Mouse (Mus musculus): ENCODE results near the gene Tacc3.

Tacc3 gene

GRCm38 (mm10) chr5:33722266-33723018 lies 64.5 kb downstream of the Tacc3 start:
- no peak for DNase-seq (ENCODE audit: low spot score in 2 of 2)

DNA sequence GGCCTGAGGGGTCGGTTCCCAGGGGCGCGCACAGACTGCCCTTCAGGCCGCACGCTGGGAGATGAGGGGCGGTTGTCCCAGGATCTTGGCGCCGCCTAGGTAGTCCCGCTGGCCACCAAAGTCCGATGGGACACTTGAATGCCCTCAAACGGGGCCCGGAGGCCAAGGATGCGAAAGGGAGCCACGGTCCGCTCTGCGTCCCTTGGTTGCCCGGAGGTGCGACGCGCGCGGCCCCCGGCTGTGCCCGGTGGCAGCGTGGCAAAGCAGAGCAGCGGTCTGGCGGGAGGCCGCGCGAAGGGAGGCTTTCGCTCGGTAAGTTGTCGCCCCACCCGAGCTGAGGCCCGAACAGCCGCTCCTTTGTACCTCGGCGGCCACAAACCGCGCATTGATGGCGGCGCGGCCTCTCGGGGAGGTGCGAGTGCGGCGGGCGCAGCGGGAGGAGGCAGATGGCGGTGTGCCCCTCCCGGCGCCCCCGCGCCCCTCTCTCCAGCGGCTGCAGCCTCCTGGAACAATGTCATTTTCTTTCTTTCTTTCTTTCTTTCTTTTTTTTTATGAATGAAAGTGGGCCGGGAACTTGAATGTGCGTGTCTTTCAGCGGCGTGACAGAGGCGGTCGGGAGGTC lies 65.2 kb downstream of the Tacc3 start:
- no peak for DNase-seq (ENCODE audit: low spot score in 2 of 2)

DNA sequence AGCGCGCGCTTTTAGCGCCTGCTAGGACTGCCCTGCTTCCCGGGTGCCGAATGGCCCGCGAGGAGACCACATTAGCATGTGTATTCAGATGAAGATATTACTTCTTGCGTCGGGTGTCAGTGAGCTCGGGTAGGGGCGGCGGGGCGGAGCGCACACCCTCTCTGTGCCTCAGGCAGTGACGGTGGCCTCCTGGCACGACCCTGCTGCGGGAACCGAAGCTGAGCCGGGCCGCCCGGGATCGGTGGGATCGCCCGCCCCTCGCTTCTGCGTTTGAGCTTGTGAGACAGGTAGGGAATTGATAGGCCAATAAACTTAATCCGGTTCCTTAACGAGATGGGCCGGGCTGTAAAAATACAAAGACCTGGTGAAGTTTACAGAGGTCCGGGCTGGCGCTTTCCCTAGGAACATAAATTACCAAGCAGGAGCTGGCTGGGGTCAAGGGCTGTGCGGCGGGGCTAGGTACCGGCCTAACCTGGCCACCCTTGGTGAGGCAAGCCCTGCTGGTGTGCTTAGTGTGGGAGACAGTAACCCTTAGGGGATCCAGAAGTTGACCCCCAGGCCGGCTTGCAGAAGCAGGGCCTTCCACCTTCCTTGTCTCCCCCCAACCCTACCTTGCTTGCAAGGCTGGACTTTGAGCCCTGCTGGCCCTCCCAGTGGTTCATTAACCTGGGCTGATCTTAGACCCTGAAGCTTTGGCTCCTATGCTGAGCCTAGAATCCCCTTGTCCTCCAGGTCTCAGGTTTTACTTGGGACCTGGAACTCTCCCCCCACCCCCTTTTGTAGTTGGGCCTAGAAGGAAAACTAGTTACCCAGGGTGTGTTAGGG lies 65.9 kb downstream of the Tacc3 start:
- DNase-seq (ENCODE audit: low spot score in 2 of 2): no peak

DNA sequence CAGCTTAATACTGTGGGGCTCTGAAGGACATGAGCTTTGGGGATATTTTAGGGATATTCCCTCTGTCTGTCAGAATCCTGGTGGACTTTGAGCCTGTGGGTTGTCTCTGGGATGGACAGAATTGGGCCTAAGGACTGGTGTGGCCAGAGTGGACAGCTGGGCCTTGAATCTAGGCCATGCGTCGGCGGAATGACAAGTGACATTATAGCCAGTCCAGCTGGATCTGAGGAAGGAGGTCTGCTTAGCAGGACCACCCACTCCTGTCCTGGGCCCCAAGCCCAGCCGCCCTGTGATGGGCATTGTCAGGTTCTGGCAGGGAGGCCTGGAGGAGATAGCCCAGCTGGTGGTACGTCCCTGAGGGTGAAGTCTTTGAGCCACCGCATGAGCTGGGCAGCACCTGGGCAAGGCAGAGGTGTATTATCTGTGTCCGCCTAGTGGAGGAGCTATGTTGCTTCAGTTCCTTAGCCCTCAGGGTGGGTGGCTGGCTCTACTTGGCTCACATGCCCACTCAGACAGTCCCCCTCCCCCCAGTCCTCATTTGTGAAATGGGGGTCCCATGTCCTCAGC lies 68.2 kb downstream of the Tacc3 start:
- DNase-seq (ENCODE audit: low spot score in 2 of 2): no peak

DNA sequence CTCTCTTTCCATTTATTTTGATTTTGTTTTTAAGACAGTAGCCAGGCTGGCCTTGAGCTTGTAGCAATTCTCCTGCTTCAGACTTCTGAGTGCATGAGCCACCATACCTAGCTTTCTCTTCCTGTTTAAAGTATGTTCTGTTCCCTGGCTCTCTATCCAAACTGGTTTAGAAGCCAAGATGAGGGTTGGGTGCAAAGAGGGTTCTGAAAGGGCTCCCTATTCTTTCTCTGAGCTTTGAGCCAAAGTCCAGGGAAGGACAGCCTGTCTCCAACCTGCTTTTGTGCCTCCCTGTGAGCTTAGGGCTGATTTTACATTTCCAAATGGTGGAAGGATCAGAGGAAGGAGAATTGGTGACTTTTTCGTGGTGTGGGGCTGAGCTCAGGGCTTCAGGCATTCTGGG lies 69.0 kb downstream of the Tacc3 start:
- no peak for DNase-seq (ENCODE audit: low spot score in 2 of 2)

All from urinary bladder, postnatal 4 days (tissue).